Mouse (Mus musculus) midbrain, embryonic 16.5 days (tissue): ENCODE data around the gene Hmgb4. TPM values are rescaled to one million over a fixed set of nuclear protein-coding genes. Genes with fewer than 3 reads are reported as not detected.

Experiments
- ATAC-seq: fragments of 200-750 bp; cut with Nextera tagmentation; 2 replicates; pipeline ENCODE4 v1.8.0; 2017; ENCODE audit warnings: moderate TSS enrichment
- H3K27ac ChIP-seq: fragments of 300-500 bp; sonication (generic); 2 replicates; pipeline ENCODE4 v1.5.1; 2014; ENCODE audit warnings: mild to moderate bottlenecking, low read length, mixed read lengths
- H3K27me3 ChIP-seq: fragments of 300-500 bp; sonication (generic); 2 replicates; pipeline ENCODE4 v1.6.1; 2014; ENCODE audit warnings: low read depth, low read length, mixed read lengths; ENCODE audit not compliant: control insufficient read depth, insufficient read depth
- H3K36me3 ChIP-seq: fragments of 300-500 bp; sonication (generic); 2 replicates; pipeline ENCODE4 v1.6.1; 2014; ENCODE audit warnings: mild to moderate bottlenecking, low read length, moderate library complexity, mixed read lengths; ENCODE audit not compliant: control insufficient read depth, insufficient read depth
- H3K4me1 ChIP-seq: fragments of 300-500 bp; sonication (generic); 2 replicates; pipeline ENCODE4 v1.6.1; 2014; ENCODE audit warnings: mild to moderate bottlenecking, low read length, mixed read lengths; ENCODE audit not compliant: control insufficient read depth, insufficient read depth
- H3K4me2 ChIP-seq: fragments of 300-500 bp; sonication (generic); 2 replicates; pipeline ENCODE4 v1.6.1; 2014; ENCODE audit warnings: mild to moderate bottlenecking, low read length, mixed read lengths
- H3K4me3 ChIP-seq: fragments of 300-500 bp; sonication (generic); 2 replicates; pipeline ENCODE4 v1.5.1; 2014; ENCODE audit warnings: low read depth, mild to moderate bottlenecking, low read length, moderate library complexity, mixed read lengths
- H3K9ac ChIP-seq: fragments of 300-500 bp; sonication (generic); 2 replicates; pipeline ENCODE4 v1.6.1; 2014; ENCODE audit warnings: low read depth, low read length, mixed read lengths
- H3K9me3 ChIP-seq: fragments of 300-500 bp; sonication (generic); replicated peaks from 2 replicates; pipeline ENCODE4 v1.6.1; 2014; ENCODE audit warnings: mild to moderate bottlenecking, low read length, mixed read lengths; ENCODE audit not compliant: control insufficient read depth, poor library complexity, severe bottlenecking
- WGBS: fragments of 180-500 bp; shearing (Covaris S2); extraction: QIAGEN DNeasy Blood & Tissue Kit; methylation state at CpG from one replicate; pipeline ENCODE4 v1.1.7; 2014; 5-methylcytosine and 5-hydroxymethylcytosine counted together
- polyA plus RNA-seq: library from polyadenylated mRNA; unstranded; fragments of >200 nt; fragmentation: Nextera tagmentation; extraction: Ambion mirVana; gene quantifications from 2 replicates; pipeline ENCODE4 v1.2.1, GENCODE M21; 2015

The Hmgb4 gene
- polyA plus RNA-seq: 0.26 TPM in 1 of 2 replicates, not detected in the other

- 49% methylated on average over 8 of the region's 8 CpGs for WGBS
- Histone ChIP-seq H3K4me1 (no peaks in the 10 kb centered on the region), H3K27ac (peak within 1 kb of the TSS; percentile 63), H3K36me3 (no peaks in the 10 kb centered on the region), H3K9ac (no peak within 1 kb of the TSS), H3K9me3 (no peaks in the 10 kb centered on the region), H3K27me3 (no peaks in the 10 kb centered on the region), H3K4me2 (no peak within 1 kb of the TSS), H3K4me3 (no peak within 1 kb of the TSS)
- peak; percentile 39; the same call in 1 of the 2 replicates for ATAC-seq
Observed at GRCm38 (mm10) chr4:128260907-128261560, at the start of gene Hmgb4. Gene Hmgb4 (minus strand): TSS chr4:128260957.

DNA sequence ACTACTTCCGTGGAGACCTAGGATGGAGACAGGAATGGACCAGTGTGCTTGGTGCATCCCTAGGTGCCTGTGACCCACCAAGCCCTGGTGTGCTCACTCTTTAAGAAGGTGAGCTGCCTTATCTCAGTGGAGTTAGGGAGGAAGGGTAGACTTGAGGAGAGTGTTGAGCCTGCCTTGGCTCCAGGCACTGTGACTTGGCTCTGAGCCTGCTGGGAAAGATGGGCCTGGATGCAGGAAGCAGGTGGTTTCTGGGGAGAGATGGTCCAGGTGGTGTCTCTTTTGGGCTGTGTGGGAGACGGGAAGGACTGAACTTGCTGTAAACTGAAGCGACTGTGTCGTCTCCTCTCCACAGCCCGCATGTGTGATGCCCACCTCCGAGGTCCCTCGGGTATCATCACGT, 45.3 kb upstream of the Hmgb4 start:
- Histone ChIP-seq H3K27me3 (no peaks in the 10 kb centered on the region), H3K4me3 (no peak overlapping the region), H3K9me3 (no peaks in the 10 kb centered on the region), H3K27ac (no peak overlapping the region), H3K4me2 (no peak overlapping the region), H3K36me3 (0 out of 2 replicates have a peak, but pooled peaks cover 3% of the 10 kb centered on the region), H3K9ac (no peak overlapping the region), H3K4me1 (no peaks in the 10 kb centered on the region)
- ATAC-seq: no peak
- 97% methylated on average over 8 of the region's 8 CpGs for WGBS

- no peaks in the 10 kb centered on the region for H3K4me1 ChIP-seq
- 0 out of 2 replicates have a peak, but pooled peaks cover 3% of the 10 kb centered on the region for H3K36me3 ChIP-seq
- ATAC-seq: no peak
- H3K9ac ChIP-seq: no peak overlapping the region
- no peaks in the 10 kb centered on the region for H3K27me3 ChIP-seq
- 82% methylated on average over 8 of the region's 8 CpGs for WGBS
- H3K4me3 ChIP-seq: no peak overlapping the region
- H3K9me3 ChIP-seq: no peaks in the 10 kb centered on the region
- no peak overlapping the region for H3K27ac ChIP-seq
- H3K4me2 ChIP-seq: no peak overlapping the region
Observed at GRCm38 (mm10) chr4:128304049-128304448, 43.3 kb upstream of the Hmgb4 start.

GRCm38 (mm10) chr4:128288095-128288494, 27.3 kb upstream of the Hmgb4 start:
- Histone ChIP-seq H3K27me3 (no peaks in the 10 kb centered on the region), H3K4me3 (no peak overlapping the region), H3K4me2 (no peak overlapping the region), H3K27ac (peak overlapping the region; percentile 44; the same call in 1 of the 2 replicates), H3K9me3 (no peaks in the 10 kb centered on the region), H3K4me1 (no peaks in the 10 kb centered on the region), H3K36me3 (no peaks in the 10 kb centered on the region; the same call in 1 of the 2 replicates), H3K9ac (no peak overlapping the region)
- ATAC-seq: peak; percentile 71
- 36% methylated on average over 7 of the region's 7 CpGs for WGBS

DNA sequence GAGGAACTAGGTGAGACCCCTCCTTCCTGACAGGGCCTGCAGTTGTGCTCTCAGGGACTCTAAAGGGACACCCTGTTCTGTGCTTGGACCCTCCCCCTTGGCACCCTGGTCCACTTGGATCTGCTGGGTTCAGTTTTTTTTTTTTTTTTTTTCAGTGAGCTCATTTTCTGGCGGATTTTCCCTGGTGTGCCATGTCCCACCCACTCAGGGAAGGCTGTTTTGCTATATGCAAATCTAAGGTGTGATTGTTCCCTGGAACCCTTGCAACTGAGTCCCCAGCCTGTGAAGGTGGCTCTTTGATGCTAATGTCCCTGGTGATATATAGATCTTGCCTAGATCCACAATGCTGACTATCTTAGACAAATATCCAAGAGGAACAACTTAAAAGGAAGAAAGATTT, 24.3 kb upstream of the Hmgb4 start:
- H3K36me3 ChIP-seq: no peaks in the 10 kb centered on the region
- H3K9ac ChIP-seq: no peak overlapping the region
- no peak overlapping the region for H3K27ac ChIP-seq
- no peaks in the 10 kb centered on the region for H3K4me1 ChIP-seq
- no peaks in the 10 kb centered on the region for H3K27me3 ChIP-seq
- 89% methylated on average over 1 of the region's 1 CpGs for WGBS
- no peaks in the 10 kb centered on the region for H3K9me3 ChIP-seq
- H3K4me2 ChIP-seq: no peak overlapping the region
- no peak for ATAC-seq
- H3K4me3 ChIP-seq: no peak overlapping the region

GRCm38 (mm10) chr4:128275586-128275985, 14.8 kb upstream of the Hmgb4 start:
- Histone ChIP-seq H3K27ac (no peak overlapping the region), H3K4me1 (peaks cover 19% of the 10 kb centered on the region), H3K4me3 (no peak overlapping the region), H3K4me2 (no peak overlapping the region), H3K9ac (no peak overlapping the region), H3K36me3 (peaks cover 2% of the 10 kb centered on the region; the same call in 1 of the 2 replicates), H3K9me3 (no peaks in the 10 kb centered on the region), H3K27me3 (no peaks in the 10 kb centered on the region)
- WGBS: 67% methylated on average over 6 of the region's 6 CpGs
- no peak for ATAC-seq

- 0 out of 2 replicates have a peak overlapping the region, but pooled peaks have one; percentile 5 for H3K27ac ChIP-seq
- no peak overlapping the region for H3K4me2 ChIP-seq
- H3K9me3 ChIP-seq: no peaks in the 10 kb centered on the region
- H3K4me1 ChIP-seq: peaks cover 19% of the 10 kb centered on the region
- ATAC-seq: no peak
- no peak overlapping the region for H3K9ac ChIP-seq
- H3K36me3 ChIP-seq: peaks cover 2% of the 10 kb centered on the region; the same call in 1 of the 2 replicates
- 67% methylated on average over 5 of the region's 5 CpGs for WGBS
- H3K4me3 ChIP-seq: no peak overlapping the region
- no peaks in the 10 kb centered on the region for H3K27me3 ChIP-seq
Observed at GRCm38 (mm10) chr4:128275116-128275515, 14.4 kb upstream of the Hmgb4 start.

GRCm38 (mm10) chr4:128273146-128273545, 12.4 kb upstream of the Hmgb4 start:
- WGBS: 61% methylated on average over 11 of the region's 11 CpGs
- no peaks in the 10 kb centered on the region for H3K27me3 ChIP-seq
- no peak overlapping the region for H3K4me2 ChIP-seq
- no peak for ATAC-seq
- no peaks in the 10 kb centered on the region for H3K9me3 ChIP-seq
- H3K36me3 ChIP-seq: peaks cover 2% of the 10 kb centered on the region; the same call in 1 of the 2 replicates
- no peak overlapping the region for H3K4me3 ChIP-seq
- H3K9ac ChIP-seq: no peak overlapping the region
- H3K27ac ChIP-seq: 0 out of 2 replicates have a peak overlapping the region, but pooled peaks have one; percentile 0
- peaks cover 19% of the 10 kb centered on the region for H3K4me1 ChIP-seq

GRCm38 (mm10) chr4:128272501-128272900, 11.7 kb upstream of the Hmgb4 start:
- Histone ChIP-seq H3K4me1 (peaks cover 19% of the 10 kb centered on the region), H3K36me3 (peaks cover under 1% of the 10 kb centered on the region; the same call in 1 of the 2 replicates), H3K4me2 (no peak overlapping the region), H3K9ac (no peak overlapping the region), H3K27me3 (no peaks in the 10 kb centered on the region), H3K9me3 (no peaks in the 10 kb centered on the region), H3K27ac (no peak overlapping the region), H3K4me3 (no peak overlapping the region)
- ATAC-seq: no peak
- WGBS: 45% methylated on average over 6 of the region's 6 CpGs
